Mouse (Mus musculus) layer of hippocampus, adult 2 months (tissue): ENCODE results near the gene E4f1. TPM values are rescaled to one million over a fixed set of nuclear protein-coding genes. Genes with fewer than 3 reads are reported as not detected.
"Not testable (repeated sequence)": the region's sequence is repeated elsewhere in the genome, so short reads cannot be mapped to it uniquely, and the experiment has no call there.

ENCODE experiments used
- DNase-seq, 2 experiments: peaks; one replicate each; pipeline ENCODE4 v3.0.0; 2022; ENCODE audit warnings: low spot score in 2 of 2
- H3K27ac ChIP-seq: fragments of 200-600 bp; 2 replicates; pipeline ENCODE4 v1.8.1; 2022
- H3K4me3 ChIP-seq: fragments of 200-600 bp; 2 replicates; pipeline ENCODE4 v1.8.1; 2022; ENCODE audit warnings: mild to moderate bottlenecking
- CTCF ChIP-seq: fragments of 200-600 bp; conservative IDR thresholded peaks from 2 replicates; pipeline ENCODE4 v1.8.1; 2022; ENCODE audit warnings: antibody characterized with exemption, mild to moderate bottlenecking, moderate library complexity
- total RNA-seq, 2 experiments: library from RNA; stranded (reverse); gene quantifications; 2 replicates each; pipeline ENCODE4 v1.2.3; 2021

The E4f1 gene
- total RNA-seq, 2 experiments from 2014 or later = 34.0 to 39.4 TPM

DNA sequence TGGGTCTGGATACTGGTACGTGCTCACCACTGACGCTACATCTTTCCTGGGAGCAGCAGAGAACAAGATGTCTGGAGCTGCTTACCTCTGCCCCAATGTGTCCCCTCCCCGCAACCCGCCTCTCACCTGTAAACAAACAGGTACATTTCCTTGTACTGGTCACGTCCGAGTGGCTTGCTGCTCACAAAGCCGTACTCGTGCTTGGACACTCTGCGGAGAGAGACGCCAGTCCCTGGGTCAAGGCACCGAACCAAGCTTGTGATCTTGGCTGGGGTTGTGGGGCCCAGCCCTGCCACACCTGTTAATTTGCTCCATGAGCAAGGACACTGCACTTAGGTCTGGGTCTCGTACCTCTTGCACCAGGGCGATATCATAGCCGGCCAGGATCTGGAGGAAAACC, 28.0 kb downstream of the E4f1 start:
- Histone ChIP-seq H3K4me3 (no peak overlapping the region), H3K27ac (no peak overlapping the region)
- no peak for DNase-seq
- TF ChIP-seq CTCF = no peak

- no peak for DNase-seq
- H3K27ac ChIP-seq = no peak overlapping the region
- peak; percentile 50 for TF ChIP-seq CTCF
- no peak overlapping the region for H3K4me3 ChIP-seq
Observed at GRCm38 (mm10) chr17:24441148-24441547, 29.0 kb downstream of the E4f1 start.

DNA sequence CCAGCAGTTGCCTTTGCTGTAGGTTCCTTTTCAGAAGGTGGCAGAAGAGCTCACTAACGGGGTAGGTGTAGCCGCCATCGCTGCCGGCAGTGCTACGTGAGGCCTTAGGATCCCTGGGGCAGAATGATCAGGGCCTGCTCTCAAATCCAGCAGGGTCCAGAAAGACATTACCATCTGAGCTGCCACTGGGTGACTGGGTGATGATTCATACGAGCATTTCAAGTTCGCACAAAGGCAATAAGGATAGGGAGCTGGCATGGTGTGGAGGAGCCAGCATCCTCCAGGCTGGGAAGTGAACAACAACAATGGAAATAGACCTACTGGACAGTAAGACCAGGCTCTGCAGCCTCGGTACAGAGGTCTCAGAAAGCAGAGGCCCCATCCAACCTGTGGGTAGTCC, 29.7 kb downstream of the E4f1 start:
- no peak for DNase-seq
- Histone ChIP-seq H3K27ac (no peak overlapping the region), H3K4me3 (no peak overlapping the region)
- no peak for TF ChIP-seq CTCF

DNA sequence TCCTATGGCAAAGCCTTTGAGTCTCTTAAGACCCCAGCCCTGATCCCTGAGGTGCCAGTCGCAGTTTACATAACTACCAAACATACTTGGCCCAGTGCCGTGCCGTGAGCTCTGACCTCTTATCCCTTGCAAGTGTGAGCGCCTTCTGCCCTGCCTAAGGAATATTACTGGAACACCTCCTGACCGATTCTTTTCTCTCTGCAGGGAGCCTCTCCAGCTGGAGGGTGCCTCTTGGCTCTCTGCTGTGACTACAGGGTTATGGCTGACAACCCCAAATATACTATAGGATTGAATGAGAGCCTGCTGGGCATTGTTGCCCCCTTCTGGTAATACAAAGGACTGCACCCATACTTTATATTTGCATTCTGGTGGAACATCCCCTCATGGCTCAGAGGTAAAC, 33.1 kb downstream of the E4f1 start:
- TF ChIP-seq CTCF = peak; percentile 92
- no peak for DNase-seq
- H3K4me3 ChIP-seq = no peak overlapping the region
- no peak overlapping the region for H3K27ac ChIP-seq

DNA sequence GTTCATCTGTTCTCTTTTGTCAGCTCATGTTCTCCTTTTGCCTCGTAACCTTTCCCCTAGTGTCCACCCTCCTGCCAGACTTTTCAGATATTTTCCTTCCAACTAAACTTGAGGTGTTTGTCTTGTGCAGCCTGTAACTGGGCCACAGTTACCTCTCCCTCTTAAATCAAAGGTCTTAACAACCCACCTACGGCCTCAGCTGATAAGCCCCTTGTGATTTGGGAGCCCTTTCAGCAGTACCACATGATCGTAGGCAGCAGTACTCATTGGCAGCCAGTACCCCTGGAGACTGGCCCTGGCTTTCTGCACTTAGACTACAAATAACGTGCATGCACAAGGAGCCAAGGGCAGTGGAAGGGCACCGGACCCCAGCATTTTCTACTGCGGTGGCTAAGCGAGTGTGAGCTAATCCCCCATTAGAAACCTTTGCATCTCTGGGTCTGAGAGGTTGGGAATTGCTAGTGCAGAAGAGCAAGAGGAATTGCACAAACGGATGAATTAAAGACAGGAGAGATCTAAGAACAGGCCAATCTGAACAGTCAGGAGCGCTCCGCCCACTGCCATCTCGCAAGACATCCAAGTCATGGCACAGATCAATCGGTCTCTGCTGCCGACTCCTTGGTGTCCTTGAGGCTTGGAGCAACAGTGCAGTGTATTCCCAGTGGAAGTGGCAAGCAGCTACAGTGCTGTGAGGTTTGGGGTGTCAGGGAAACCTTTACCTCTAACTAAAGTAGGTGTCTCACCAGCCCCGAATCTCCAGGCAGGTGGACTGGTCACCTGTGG, 40.7 kb downstream of the E4f1 start:
- DNase-seq = no peak
- no peak for TF ChIP-seq CTCF
- Histone ChIP-seq H3K27ac (peak overlapping the region; percentile 82), H3K4me3 (peak overlapping the region; percentile 26; the same call in 1 of the 2 replicates)

GRCm38 (mm10) chr17:24427170-24427557, 42.9 kb downstream of the E4f1 start:
- TF ChIP-seq CTCF = no peak
- DNase-seq = no peak
- peak overlapping the region; percentile 93 for H3K27ac ChIP-seq
- peak overlapping the region; percentile 71 for H3K4me3 ChIP-seq

DNA sequence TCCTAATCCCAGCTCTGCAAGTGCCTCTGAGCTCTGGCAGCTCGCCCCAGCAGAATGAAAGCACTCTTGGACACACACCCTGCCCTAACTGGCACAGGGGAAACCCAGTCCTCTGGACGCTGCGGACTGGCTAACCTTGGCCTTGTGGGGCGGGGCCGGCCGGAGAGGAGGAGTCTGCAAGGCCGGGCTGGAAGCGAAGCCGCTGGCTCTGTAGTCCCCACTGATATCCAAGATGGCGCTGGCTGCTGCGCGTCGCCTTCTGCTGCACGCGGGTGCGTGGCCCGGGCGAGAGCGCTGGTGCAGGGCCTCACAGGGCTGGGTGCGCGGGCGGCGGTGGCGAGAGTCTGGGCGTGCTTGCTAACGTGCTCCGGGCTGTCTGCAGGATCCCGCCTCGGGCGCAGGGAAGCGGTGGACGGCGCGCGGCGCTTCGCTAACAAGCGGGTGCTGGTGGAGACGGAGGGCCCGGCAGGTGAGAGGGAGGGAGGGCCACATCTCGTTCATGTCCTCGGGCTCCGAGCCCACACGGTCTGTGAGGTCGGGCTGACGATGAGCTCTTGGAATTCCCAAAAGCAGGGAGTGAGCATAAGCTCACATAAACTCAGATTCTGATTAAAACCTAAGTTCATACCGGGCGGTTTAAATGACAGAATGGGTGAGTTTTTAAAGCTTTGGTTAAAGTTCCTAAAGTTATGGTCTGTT, 43.5 kb downstream of the E4f1 start, which contains the start of gene Eci1:
TSS of gene Eci1 (plus strand) at position 171 of the 699 bp plus-strand sequence.
- peak within 1 kb of the TSS; percentile 93 for H3K27ac ChIP-seq
- TF ChIP-seq CTCF = no peak

DNA sequence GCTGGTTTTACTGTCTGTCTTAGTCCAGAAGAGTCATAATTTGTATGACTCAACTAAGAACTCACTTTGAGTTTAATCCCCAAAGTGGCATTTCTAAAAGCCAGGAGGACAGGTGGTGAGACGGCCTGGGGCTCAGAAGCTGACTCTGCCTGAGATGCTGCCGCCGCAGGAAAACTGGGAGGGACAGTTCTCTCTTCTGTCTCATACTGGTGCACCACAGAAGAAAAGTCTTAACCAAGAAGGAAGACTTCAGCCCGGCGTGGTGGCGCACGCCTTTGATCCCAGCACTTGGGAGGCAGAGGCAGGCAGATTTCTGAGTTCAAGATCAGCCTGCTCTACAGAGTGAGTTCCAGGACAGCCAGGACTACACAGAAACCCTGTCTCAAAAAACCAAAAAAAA, 44.2 kb downstream of the E4f1 start:
- peak overlapping the region; percentile 93 for H3K27ac ChIP-seq
- no peak for DNase-seq
- TF ChIP-seq CTCF = no peak
- peak overlapping the region; percentile 71; the same call in 1 of the 2 replicates for H3K4me3 ChIP-seq

More for the DNA sequence above, 43.5 kb downstream of the E4f1 start, which contains the start of gene Eci1:
- peak; percentile 87 to 94 for DNase-seq
- H3K4me3 ChIP-seq = peak within 1 kb of the TSS; percentile 71

GRCm38 (mm10) chr17:24425326-24425725, 44.8 kb downstream of the E4f1 start:
- H3K27ac ChIP-seq, H3K4me3 ChIP-seq, DNase-seq: not testable (repeated sequence)

- Histone ChIP-seq H3K4me3 (no peak overlapping the region), H3K27ac (no peak overlapping the region)
- no peak for DNase-seq
- TF ChIP-seq CTCF = no peak
Observed at GRCm38 (mm10) chr17:24424489-24424888, 45.6 kb downstream of the E4f1 start.

- Histone ChIP-seq H3K27ac (no peak overlapping the region), H3K4me3 (no peak overlapping the region)
- no peak for TF ChIP-seq CTCF
- no peak for DNase-seq
Observed at GRCm38 (mm10) chr17:24423114-24423513, 47.0 kb downstream of the E4f1 start.

DNA sequence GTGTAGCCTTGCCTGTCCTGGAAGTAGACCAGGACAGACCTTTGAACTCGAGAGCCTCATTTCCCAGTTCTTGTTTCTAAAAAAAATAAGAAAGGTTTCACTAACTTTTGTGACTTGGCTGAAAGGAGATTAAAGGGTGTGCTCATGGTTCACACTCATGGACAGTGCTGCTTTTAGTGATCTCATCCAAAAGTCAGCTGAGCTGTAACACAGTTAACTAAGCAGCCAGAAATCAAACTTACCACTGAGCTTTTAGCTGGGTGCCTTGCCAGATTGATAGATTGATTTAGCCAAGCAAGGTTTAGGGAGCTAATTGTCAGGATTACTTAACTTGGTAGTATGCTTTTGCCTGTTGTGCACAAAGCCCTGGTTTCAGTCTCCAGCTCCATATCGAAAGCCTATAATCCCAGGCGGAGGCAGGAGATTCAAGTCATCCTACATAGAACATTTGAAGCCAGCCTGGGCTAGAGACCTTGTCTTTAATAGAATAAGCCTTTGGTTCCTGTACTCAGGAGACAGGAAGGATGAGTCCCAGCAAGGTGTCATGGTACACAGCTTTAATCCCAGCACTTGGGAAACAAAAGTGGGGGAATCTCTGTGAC, 54.0 kb downstream of the E4f1 start:
- H3K4me3 ChIP-seq = peak overlapping the region; percentile 94

DNA sequence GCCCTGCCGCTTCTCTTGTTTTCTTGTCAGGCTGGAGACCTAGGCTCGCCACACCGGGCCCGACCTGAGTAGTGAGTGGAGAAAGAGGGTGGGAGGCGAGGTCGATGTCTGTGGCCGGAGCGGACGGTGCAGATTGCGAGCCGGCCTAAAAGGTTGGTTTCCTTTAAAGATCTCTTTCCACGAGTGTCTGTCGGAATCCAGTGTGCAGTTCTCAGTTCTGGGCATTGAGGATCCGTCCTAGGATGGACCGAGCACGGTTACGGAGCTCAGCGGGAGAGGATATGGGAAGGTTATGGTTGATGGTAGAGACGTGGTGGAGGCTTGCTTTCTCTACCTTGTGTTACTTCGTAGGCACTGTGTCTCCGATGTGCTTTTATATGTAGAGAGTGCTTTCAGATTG, 55.1 kb downstream of the E4f1 start:
- Histone ChIP-seq H3K27ac (peak overlapping the region; percentile 94), H3K4me3 (peak overlapping the region; percentile 94)
- no peak for TF ChIP-seq CTCF
- DNase-seq = no peak

More for the DNA sequence above, 54.0 kb downstream of the E4f1 start:
- no peak overlapping the region for H3K27ac ChIP-seq
- no peak for DNase-seq
- TF ChIP-seq CTCF = no peak
